Mouse (Mus musculus): ENCODE results near the gene Pnkd. TPM values are rescaled to one million over a fixed set of nuclear protein-coding genes. Genes with fewer than 3 reads are reported as not detected.
A peak's percentile ranks its signal among the peaks of the same experiment; 100 is the strongest.

Pnkd gene
- total and polyA plus RNA-seq, 2 experiments from 2014 or later = 310 to 345 TPM

- 80% methylated on average over 8 of the region's 8 CpGs for WGBS
- H3K4me2 ChIP-seq (ENCODE audit: low read depth, low read length) = no peak overlapping the region
These were observed 99.8 kb downstream of the Pnkd start for GRCm38 (mm10) chr1:74384525-74384924.

GRCm38 (mm10) chr1:74385064-74385463 is 100.3 kb downstream of the Pnkd start:
- WGBS = 92% methylated on average over 10 of the region's 10 CpGs
- H3K27me3 ChIP-seq (ENCODE audit: control insufficient read depth, insufficient read depth, low read length) = no peaks in the 10 kb centered on the region
- ATAC-seq (ENCODE audit: insufficient read depth, low read depth) (no peak), DNase-seq (ENCODE audit: low spot score) (no peak)
- no peak overlapping the region for H3K4me3 ChIP-seq (ENCODE audit: low read depth, low read length)
- H3K27ac ChIP-seq (ENCODE audit: low read depth) = no peak overlapping the region
- H3K9ac ChIP-seq (replicated peaks; ENCODE audit: low read depth, low read length) = no peak overlapping the region
- H3K9me3 ChIP-seq (replicated peaks; ENCODE audit: control insufficient read depth, low read length) = no peaks in the 10 kb centered on the region
- TF ChIP-seq EP300 (IDR thresholded peaks at IDR 0.05; ENCODE audit: low read depth) (no peak), CTCF (IDR thresholded peaks at IDR 0.05; ENCODE audit: low read depth) (no peak)
- 0 out of 2 replicates have a peak, but pooled peaks cover 7% of the 10 kb centered on the region for H3K4me1 ChIP-seq (ENCODE audit: control insufficient read depth, insufficient read depth)
- H3K4me2 ChIP-seq (ENCODE audit: low read depth, low read length) = no peak overlapping the region
- no peaks in the 10 kb centered on the region for H3K36me3 ChIP-seq (replicated peaks; ENCODE audit: control insufficient read depth, insufficient read depth, low read length)

More at GRCm38 (mm10) chr1:74384525-74384924, 99.8 kb downstream of the Pnkd start:
- no peak for ATAC-seq (ENCODE audit: insufficient read depth, low read depth)
- Histone ChIP-seq H3K27me3 (ENCODE audit: control insufficient read depth, insufficient read depth, low read length) (no peaks in the 10 kb centered on the region), H3K9ac (replicated peaks; ENCODE audit: low read depth, low read length) (no peak overlapping the region), H3K27ac (ENCODE audit: low read depth) (no peak overlapping the region), H3K4me3 (ENCODE audit: low read depth, low read length) (no peak overlapping the region), H3K4me1 (ENCODE audit: control insufficient read depth, insufficient read depth) (0 out of 2 replicates have a peak, but pooled peaks cover 2% of the 10 kb centered on the region), H3K9me3 (replicated peaks; ENCODE audit: control insufficient read depth, low read length) (no peaks in the 10 kb centered on the region), H3K36me3 (replicated peaks; ENCODE audit: control insufficient read depth, insufficient read depth, low read length) (no peaks in the 10 kb centered on the region)
- no peak for TF ChIP-seq CTCF (IDR thresholded peaks at IDR 0.05; ENCODE audit: low read depth)
- TF ChIP-seq EP300 (IDR thresholded peaks at IDR 0.05; ENCODE audit: low read depth) = no peak
- DNase-seq (ENCODE audit: low spot score) = no peak

GRCm38 (mm10) chr1:74385531-74385930 is 100.8 kb downstream of the Pnkd start:
- DNase-seq (ENCODE audit: low spot score) (no peak), ATAC-seq (ENCODE audit: insufficient read depth, low read depth) (no peak)
- 0 out of 2 replicates have a peak, but pooled peaks cover 9% of the 10 kb centered on the region for H3K4me1 ChIP-seq (ENCODE audit: control insufficient read depth, insufficient read depth)
- no peak overlapping the region for H3K4me3 ChIP-seq (ENCODE audit: low read depth, low read length)
- WGBS = 73% methylated on average over 8 of the region's 8 CpGs
- no peaks in the 10 kb centered on the region for H3K27me3 ChIP-seq (ENCODE audit: control insufficient read depth, insufficient read depth, low read length)
- no peak overlapping the region for H3K27ac ChIP-seq (ENCODE audit: low read depth)
- H3K4me2 ChIP-seq (ENCODE audit: low read depth, low read length) = no peak overlapping the region
- no peaks in the 10 kb centered on the region for H3K36me3 ChIP-seq (replicated peaks; ENCODE audit: control insufficient read depth, insufficient read depth, low read length)
- no peak overlapping the region for H3K9ac ChIP-seq (replicated peaks; ENCODE audit: low read depth, low read length)
- no peaks in the 10 kb centered on the region for H3K9me3 ChIP-seq (replicated peaks; ENCODE audit: control insufficient read depth, low read length)
- TF ChIP-seq CTCF (IDR thresholded peaks at IDR 0.05; ENCODE audit: low read depth) (no peak), EP300 (IDR thresholded peaks at IDR 0.05; ENCODE audit: low read depth) (no peak)

- TF ChIP-seq EP300 (IDR thresholded peaks at IDR 0.05; ENCODE audit: low read depth) (no peak), CTCF (IDR thresholded peaks at IDR 0.05; ENCODE audit: low read depth) (no peak)
- peak overlapping the region; percentile 69 for H3K9ac ChIP-seq (replicated peaks; ENCODE audit: low read depth, low read length)
- WGBS = 60% methylated on average over 7 of the region's 10 CpGs
- 0 out of 2 replicates have a peak, but pooled peaks cover 13% of the 10 kb centered on the region for H3K4me1 ChIP-seq (ENCODE audit: control insufficient read depth, insufficient read depth)
- no peaks in the 10 kb centered on the region for H3K27me3 ChIP-seq (ENCODE audit: control insufficient read depth, insufficient read depth, low read length)
- peak overlapping the region; percentile 98 for H3K27ac ChIP-seq (ENCODE audit: low read depth)
- peak overlapping the region; percentile 54 for H3K4me3 ChIP-seq (ENCODE audit: low read depth, low read length)
- no peaks in the 10 kb centered on the region for H3K36me3 ChIP-seq (replicated peaks; ENCODE audit: control insufficient read depth, insufficient read depth, low read length)
- ATAC-seq (ENCODE audit: insufficient read depth, low read depth) (no peak), DNase-seq (ENCODE audit: low spot score) (no peak)
- peak overlapping the region; percentile 58 for H3K4me2 ChIP-seq (ENCODE audit: low read depth, low read length)
- no peaks in the 10 kb centered on the region for H3K9me3 ChIP-seq (replicated peaks; ENCODE audit: control insufficient read depth, low read length)
These were observed 101.6 kb downstream of the Pnkd start for GRCm38 (mm10) chr1:74386363-74386713.

- WGBS = 2% methylated on average over 26 of the region's 26 CpGs
- DNase-seq (ENCODE audit: low spot score) = peak; percentile 95
- TF ChIP-seq EP300 (IDR thresholded peaks at IDR 0.05; ENCODE audit: low read depth) = peak; percentile 66; the same call in 1 of the 2 replicates
- TF ChIP-seq CTCF (IDR thresholded peaks at IDR 0.05; ENCODE audit: low read depth) = peak; percentile 49
- Histone ChIP-seq H3K4me1 (ENCODE audit: control insufficient read depth, insufficient read depth) (0 out of 2 replicates have a peak, but pooled peaks cover 13% of the 10 kb centered on the region), H3K27me3 (ENCODE audit: control insufficient read depth, insufficient read depth, low read length) (no peaks in the 10 kb centered on the region), H3K4me3 (ENCODE audit: low read depth, low read length) (peak overlapping the region; percentile 54), H3K9me3 (replicated peaks; ENCODE audit: control insufficient read depth, low read length) (no peaks in the 10 kb centered on the region), H3K27ac (ENCODE audit: low read depth) (peak overlapping the region; percentile 98), H3K9ac (replicated peaks; ENCODE audit: low read depth, low read length) (peak overlapping the region; percentile 69), H3K36me3 (replicated peaks; ENCODE audit: control insufficient read depth, insufficient read depth, low read length) (no peaks in the 10 kb centered on the region), H3K4me2 (ENCODE audit: low read depth, low read length) (peak overlapping the region; percentile 58)
- peak; percentile 78 for ATAC-seq (ENCODE audit: insufficient read depth, low read depth)
These were observed 102.1 kb downstream of the Pnkd start for GRCm38 (mm10) chr1:74386714-74387385.

All from heart, postnatal 0 days (tissue).